Mouse (Mus musculus) stomach, embryonic 16.5 days (tissue): ENCODE measurements around the gene Tmem158. TPM values are rescaled to one million over a fixed set of nuclear protein-coding genes. Genes with fewer than 3 reads are reported as not detected.

Experiments
- ATAC-seq: fragments of 200-750 bp; cut with Nextera tagmentation; 2 replicates; pipeline ENCODE4 v1.8.0; 2017; ENCODE audit warnings: moderate number of reproducible peaks, moderate TSS enrichment; ENCODE audit not compliant: insufficient read depth, low FRiP score
- H3K27ac ChIP-seq: fragments of 300-500 bp; sonication (generic); 2 replicates; pipeline ENCODE4 v1.5.1; 2014; ENCODE audit warnings: low read length
- H3K27me3 ChIP-seq: fragments of 300-500 bp; sonication (generic); 2 replicates; pipeline ENCODE4 v1.6.1; 2014; ENCODE audit warnings: low read length, control low read depth, mixed read lengths; ENCODE audit not compliant: control insufficient read depth, insufficient read depth
- H3K36me3 ChIP-seq: fragments of 300-500 bp; sonication (generic); 2 replicates; pipeline ENCODE4 v1.6.1; 2014; ENCODE audit warnings: low read length; ENCODE audit not compliant: control insufficient read depth, insufficient read depth
- H3K4me1 ChIP-seq: fragments of 300-500 bp; sonication (generic); 2 replicates; pipeline ENCODE4 v1.6.1; 2014; ENCODE audit warnings: low read length, control low read depth, mixed read lengths; ENCODE audit not compliant: control insufficient read depth, insufficient read depth
- H3K4me2 ChIP-seq: fragments of 300-500 bp; sonication (generic); 2 replicates; pipeline ENCODE4 v1.6.1; 2014; ENCODE audit warnings: low read depth, low read length, mixed read lengths
- H3K4me3 ChIP-seq: fragments of 300-500 bp; sonication (generic); replicated peaks from 2 replicates; pipeline ENCODE4 v1.5.1; 2014; ENCODE audit warnings: mild to moderate bottlenecking, low read length
- H3K9ac ChIP-seq: fragments of 300-500 bp; sonication (generic); 2 replicates; pipeline ENCODE4 v1.6.1; 2014; ENCODE audit warnings: low read length
- H3K9me3 ChIP-seq: fragments of 300-500 bp; sonication (generic); replicated peaks from 2 replicates; pipeline ENCODE4 v1.6.1; 2016; ENCODE audit warnings: low read length, control low read depth; ENCODE audit not compliant: control insufficient read depth
- WGBS: fragments of 180-500 bp; shearing (Covaris S2); extraction: QIAGEN DNeasy Blood & Tissue Kit; methylation state at CpG from one replicate; pipeline ENCODE4 v1.1.7; 2014; 5-methylcytosine and 5-hydroxymethylcytosine counted together
- polyA plus RNA-seq: library from polyadenylated mRNA; unstranded; fragments of >200 nt; fragmentation: Nextera tagmentation; extraction: Ambion mirVana; gene quantifications from 2 replicates; pipeline ENCODE4 v1.2.1, GENCODE M21; 2015

Gene Tmem158
- polyA plus RNA-seq, 1 experiment from 2014 or later, result 4.4 TPM

- no peak for ATAC-seq
- Histone ChIP-seq H3K4me2 (no peak overlapping the region), H3K27ac (peak overlapping the region; percentile 38; the same call in 1 of the 2 replicates), H3K4me3 (no peak overlapping the region), H3K27me3 (no peaks in the 10 kb centered on the region), H3K36me3 (no peaks in the 10 kb centered on the region), H3K9ac (no peak overlapping the region), H3K4me1 (no peaks in the 10 kb centered on the region), H3K9me3 (no peaks in the 10 kb centered on the region)
- WGBS, result 42% methylated on average over 5 of the region's 5 CpGs
Observed at GRCm38 (mm10) chr9:123219826-123220225, 40.7 kb downstream of the Tmem158 start.

GRCm38 (mm10) chr9:123215621-123216440, 44.7 kb downstream of the Tmem158 start, which contains the start of gene Cdcp1:
Gene Cdcp1, minus strand, starts transcription at chr9:123216038.
- peak within 1 kb of the TSS; percentile 77 for H3K9ac ChIP-seq
- H3K36me3 ChIP-seq, result no peaks in the 10 kb centered on the region
- H3K4me3 ChIP-seq, result peak within 1 kb of the TSS; percentile 56
- 6% methylated on average over 42 of the region's 45 CpGs for WGBS
- H3K4me1 ChIP-seq, result no peaks in the 10 kb centered on the region
- no peaks in the 10 kb centered on the region for H3K27me3 ChIP-seq
- peak; percentile 92 for ATAC-seq
- no peaks in the 10 kb centered on the region for H3K9me3 ChIP-seq
- H3K27ac ChIP-seq, result peak within 1 kb of the TSS; percentile 72
- H3K4me2 ChIP-seq, result peak within 1 kb of the TSS; percentile 48

GRCm38 (mm10) chr9:123213371-123213770, 47.2 kb downstream of the Tmem158 start:
- H3K9me3 ChIP-seq, result no peaks in the 10 kb centered on the region
- 60% methylated on average over 9 of the region's 9 CpGs for WGBS
- no peaks in the 10 kb centered on the region for H3K36me3 ChIP-seq
- H3K4me1 ChIP-seq, result no peaks in the 10 kb centered on the region
- H3K4me2 ChIP-seq, result no peak overlapping the region
- no peaks in the 10 kb centered on the region for H3K27me3 ChIP-seq
- no peak overlapping the region for H3K27ac ChIP-seq
- no peak overlapping the region for H3K9ac ChIP-seq
- no peak overlapping the region for H3K4me3 ChIP-seq
- ATAC-seq, result no peak

Other genes starting within 250 kb of the Tmem158 start
- 18.7 and 20.7 TPM in 2 replicates for gene Tmem42, start 239.4 kb downstream of the Tmem158 start, polyA plus RNA-seq
- 0.48 and 0.50 TPM in 2 replicates for gene Tgm4, start 226.0 kb downstream of the Tmem158 start, polyA plus RNA-seq
- gene Zdhhc3, start 147.6 kb downstream of the Tmem158 start, polyA plus RNA-seq, result 73.4 and 78.5 TPM in 2 replicates
- 112 and 125 TPM in 2 replicates for gene Exosc7, start 147.5 kb downstream of the Tmem158 start, polyA plus RNA-seq
- 1.8 and 2.5 TPM in 2 replicates for gene Clec3b, start 109.8 kb downstream of the Tmem158 start, polyA plus RNA-seq
- gene Cdcp1, start 44.7 kb downstream of the Tmem158 start, polyA plus RNA-seq, result 14.5 and 18.6 TPM in 2 replicates
- gene Lars2, start 106.2 kb upstream of the Tmem158 start, polyA plus RNA-seq, result 790 and 882 TPM in 2 replicates
- 48.8 and 49.6 TPM in 2 replicates for gene Limd1, start 217.9 kb upstream of the Tmem158 start, polyA plus RNA-seq